Mouse (Mus musculus) splenic B cell, adult 2 months (primary cell): Measurements from ENCODE around the gene Bcap31.
A peak's percentile ranks its signal among the peaks of the same experiment; 100 is the strongest.

Experiments used
- DNase-seq: peaks from one replicate; pipeline ENCODE4 v3.0.0-alpha.2; 2011; ENCODE audit warnings: low read depth, low spot score
- H3K27me3 ChIP-seq: 2 replicates; pipeline ENCODE4 v1.6.1; 2012; ENCODE audit warnings: mild to moderate bottlenecking, low read length, moderate library complexity, mixed read lengths; ENCODE audit not compliant: control insufficient read depth, poor library complexity, insufficient read depth, severe bottlenecking
- H3K36me3 ChIP-seq: 2 replicates; pipeline ENCODE4 v1.6.1; 2012; ENCODE audit warnings: mild to moderate bottlenecking, low read length, moderate library complexity, mixed read lengths; ENCODE audit not compliant: control insufficient read depth, poor library complexity, insufficient read depth, severe bottlenecking

Gene Bcap31

GRCm38 (mm10) chrX:73716709-73717545 lies 952 bp upstream of the Bcap31 start:
- H3K27me3 ChIP-seq = no peaks in the 10 kb centered on the region
- H3K36me3 ChIP-seq = no peaks in the 10 kb centered on the region
- peak; percentile 19 for DNase-seq

GRCm38 (mm10) chrX:73715476-73716108 lies 383 bp downstream of the Bcap31 start:
- Histone ChIP-seq H3K27me3 (no peaks in the 10 kb centered on the region), H3K36me3 (no peaks in the 10 kb centered on the region)
- peak; percentile 57 for DNase-seq

- DNase-seq = peak; percentile 50
- H3K36me3 ChIP-seq = 0 out of 2 replicates have a peak, but pooled peaks cover 2% of the 10 kb centered on the region
- no peaks in the 10 kb centered on the region for H3K27me3 ChIP-seq
These were observed 15.5 kb downstream of the Bcap31 start for GRCm38 (mm10) chrX:73700472-73700871.

- 0 out of 2 replicates have a peak, but pooled peaks cover 5% of the 10 kb centered on the region for H3K36me3 ChIP-seq
- peak; percentile 68 for DNase-seq
- H3K27me3 ChIP-seq = no peaks in the 10 kb centered on the region
These were observed 24.9 kb downstream of the Bcap31 start for GRCm38 (mm10) chrX:73690917-73691629.

- H3K27me3 ChIP-seq = no peaks in the 10 kb centered on the region
- H3K36me3 ChIP-seq = 0 out of 2 replicates have a peak, but pooled peaks cover 5% of the 10 kb centered on the region
- DNase-seq = no peak
These were observed 30.3 kb downstream of the Bcap31 start for GRCm38 (mm10) chrX:73685629-73686028.

GRCm38 (mm10) chrX:73684978-73685377 lies 31.0 kb downstream of the Bcap31 start:
- 0 out of 2 replicates have a peak, but pooled peaks cover 5% of the 10 kb centered on the region for H3K36me3 ChIP-seq
- no peaks in the 10 kb centered on the region for H3K27me3 ChIP-seq
- no peak for DNase-seq

GRCm38 (mm10) chrX:73684156-73684555 lies 31.8 kb downstream of the Bcap31 start:
- H3K36me3 ChIP-seq = 0 out of 2 replicates have a peak, but pooled peaks cover 5% of the 10 kb centered on the region
- DNase-seq = no peak
- H3K27me3 ChIP-seq = no peaks in the 10 kb centered on the region

GRCm38 (mm10) chrX:73676668-73677067 lies 39.3 kb downstream of the Bcap31 start:
- no peaks in the 10 kb centered on the region for H3K27me3 ChIP-seq
- no peaks in the 10 kb centered on the region for H3K36me3 ChIP-seq
- DNase-seq = no peak

- H3K27me3 ChIP-seq = no peaks in the 10 kb centered on the region
- DNase-seq = no peak
- H3K36me3 ChIP-seq = no peaks in the 10 kb centered on the region
These were observed 40.7 kb downstream of the Bcap31 start for GRCm38 (mm10) chrX:73675231-73675630.

GRCm38 (mm10) chrX:73673968-73674661 lies 41.9 kb downstream of the Bcap31 start:
- H3K36me3 ChIP-seq = no peaks in the 10 kb centered on the region
- DNase-seq = no peak
- no peaks in the 10 kb centered on the region for H3K27me3 ChIP-seq

- no peaks in the 10 kb centered on the region for H3K36me3 ChIP-seq
- no peak for DNase-seq
- no peaks in the 10 kb centered on the region for H3K27me3 ChIP-seq
These were observed 42.4 kb downstream of the Bcap31 start for GRCm38 (mm10) chrX:73673619-73673967.

GRCm38 (mm10) chrX:73672879-73673618 lies 42.9 kb downstream of the Bcap31 start, which contains the start of gene Slc6a8:
Gene Slc6a8 (plus strand): TSS chrX:73673150.
- DNase-seq = peak; percentile 27
- Histone ChIP-seq H3K27me3 (no peaks in the 10 kb centered on the region), H3K36me3 (no peaks in the 10 kb centered on the region)

- peak; percentile 75 for DNase-seq
These were observed 43.9 kb downstream of the Bcap31 start for GRCm38 (mm10) chrX:73672031-73672431.

GRCm38 (mm10) chrX:73663143-73663542 lies 52.8 kb downstream of the Bcap31 start:
- Histone ChIP-seq H3K36me3 (no peaks in the 10 kb centered on the region), H3K27me3 (no peaks in the 10 kb centered on the region)
- peak; percentile 34 for DNase-seq

More at GRCm38 (mm10) chrX:73672031-73672431, 43.9 kb downstream of the Bcap31 start:
- Histone ChIP-seq H3K36me3 (no peaks in the 10 kb centered on the region), H3K27me3 (no peaks in the 10 kb centered on the region)
